Comparison of ENCODE assay signal across 9 mouse cellular contexts in the genomic region with DNA sequence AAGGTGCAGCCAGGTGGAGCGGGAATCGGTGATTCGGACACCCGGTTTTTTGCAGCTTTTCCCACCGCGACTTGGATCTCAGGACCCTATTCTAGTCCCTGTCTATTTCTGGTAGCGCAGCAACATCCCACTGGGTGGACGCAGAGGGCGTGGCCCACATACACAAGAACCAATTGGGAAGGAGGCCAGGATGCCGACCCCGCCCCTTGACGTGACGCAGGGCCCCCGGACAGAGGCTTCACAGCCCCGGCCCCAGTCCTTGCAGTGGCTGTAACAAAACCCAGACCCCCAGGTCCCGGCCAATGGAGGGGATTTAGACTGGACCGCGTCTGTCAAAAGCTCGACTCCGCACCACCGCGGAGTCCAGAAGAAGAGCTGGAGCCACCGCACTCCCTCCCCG. TPM values are rescaled to one million over a fixed set of nuclear protein-coding genes. Genes with fewer than 3 reads are reported as not detected.
DNase-seq lines count a peak whose midpoint lies in the region; ATAC-seq and TF ChIP-seq lines count a peak whose summit lies in the region.
"Had no signal": no experiment of that assay in that cellular context is flagged by ENCODE, and none has a peak within 500 bp of the region (broad histone marks: within the 10 kb centered on the region; RNA-seq: fewer than 3 reads in every experiment).

Gene Nkx2-3 (plus strand): TSS at position 275 of the 400 bp plus-strand sequence.

- H3K9me3 ChIP-seq in hindbrain, embryonic 10.5 days, result no peaks in the 10 kb centered on the region
- no peaks in the 10 kb centered on the region for H3K9me3 ChIP-seq in hindbrain, postnatal 0 days (ENCODE audit: low read length)
- no peaks in the 10 kb centered on the region; the same call in 1 of the 2 replicates for H3K9me3 ChIP-seq in embryonic facial prominence, embryonic 13.5 days
- no peaks in the 10 kb centered on the region for H3K9me3 ChIP-seq in intestine, embryonic 16.5 days (ENCODE audit: control insufficient read depth, low read length)

- ATAC-seq in hindbrain, postnatal 0 days, result no peak
- ATAC-seq in embryonic facial prominence, embryonic 13.5 days (ENCODE audit: insufficient number of reproducible peaks, insufficient read depth, low FRiP score, low TSS enrichment, low read depth), result no peak
- peak; percentile 84 for ATAC-seq in intestine, embryonic 16.5 days

- no peak for TF ChIP-seq CTCF in hindbrain, postnatal 0 days (IDR thresholded peaks at IDR 0.05; ENCODE audit: low read depth)

- under 1% methylated on average over 24 of the region's 24 CpGs for WGBS in hindbrain, embryonic 10.5 days
- 3% methylated on average over 24 of the region's 24 CpGs for WGBS in hindbrain, postnatal 0 days
- WGBS in embryonic facial prominence, embryonic 13.5 days, result under 1% methylated on average over 24 of the region's 24 CpGs
- WGBS in intestine, embryonic 16.5 days, result 2% methylated on average over 24 of the region's 24 CpGs

- peak; percentile 90 for DNase-seq in hindbrain, embryonic 10.5 days (ENCODE audit: low spot score)
- DNase-seq in hindbrain, postnatal 0 days (ENCODE audit: low spot score), result no peak
- DNase-seq in lung, postnatal 4 days, result peak; percentile 53 to 60
- DNase-seq in layer of hippocampus, postnatal 14 days (ENCODE audit: low spot score in 2 of 2), result no peak
- no peak for DNase-seq in thymus, postnatal 25 days
- DNase-seq in cerebellum, adult 9-11 months, result no peak

- H3K4me1 ChIP-seq in hindbrain, embryonic 10.5 days (replicated peaks), result peaks cover 59% of the 10 kb centered on the region
- H3K4me1 ChIP-seq in hindbrain, postnatal 0 days (ENCODE audit: insufficient read depth, low read length), result no peaks in the 10 kb centered on the region
- peaks cover 39% of the 10 kb centered on the region for H3K4me1 ChIP-seq in embryonic facial prominence, embryonic 13.5 days
- peaks cover 12% of the 10 kb centered on the region for H3K4me1 ChIP-seq in intestine, embryonic 16.5 days (ENCODE audit: control insufficient read depth, insufficient read depth, low read length)

- H3K36me3 ChIP-seq in hindbrain, embryonic 10.5 days, result no peaks in the 10 kb centered on the region
- no peaks in the 10 kb centered on the region for H3K36me3 ChIP-seq in hindbrain, postnatal 0 days (ENCODE audit: insufficient read depth, low read length)
- no peaks in the 10 kb centered on the region for H3K36me3 ChIP-seq in embryonic facial prominence, embryonic 13.5 days
- no peaks in the 10 kb centered on the region for H3K36me3 ChIP-seq in intestine, embryonic 16.5 days (ENCODE audit: control insufficient read depth, insufficient read depth, low read length)

- peaks cover 100% of the 10 kb centered on the region for H3K27me3 ChIP-seq in hindbrain, embryonic 10.5 days (ENCODE audit: insufficient read depth, poor library complexity, severe bottlenecking)
- peaks cover 63% of the 10 kb centered on the region for H3K27me3 ChIP-seq in hindbrain, postnatal 0 days (ENCODE audit: insufficient read depth, low read length)
- H3K27me3 ChIP-seq in embryonic facial prominence, embryonic 13.5 days, result peaks cover 98% of the 10 kb centered on the region
- H3K27me3 ChIP-seq in intestine, embryonic 16.5 days (replicated peaks; ENCODE audit: control insufficient read depth, insufficient read depth, low read length), result peaks cover 27% of the 10 kb centered on the region

- no peak within 1 kb of the TSS for H3K9ac ChIP-seq in hindbrain, postnatal 0 days (replicated peaks; ENCODE audit: low read length)
- H3K9ac ChIP-seq in embryonic facial prominence, embryonic 13.5 days, result no peak within 1 kb of the TSS
- H3K9ac ChIP-seq in intestine, embryonic 16.5 days (ENCODE audit: low read depth, low read length), result peak within 1 kb of the TSS; percentile 75

- no peak within 1 kb of the TSS for H3K4me2 ChIP-seq in hindbrain, postnatal 0 days (ENCODE audit: low read depth, low read length)
- H3K4me2 ChIP-seq in embryonic facial prominence, embryonic 13.5 days, result peak within 1 kb of the TSS; percentile 40
- peak within 1 kb of the TSS; percentile 60 for H3K4me2 ChIP-seq in intestine, embryonic 16.5 days (ENCODE audit: low read depth, low read length)

- peak within 1 kb of the TSS; percentile 35 for H3K4me3 ChIP-seq in hindbrain, embryonic 10.5 days
- H3K4me3 ChIP-seq in hindbrain, postnatal 0 days (ENCODE audit: low read length), result no peak within 1 kb of the TSS
- H3K4me3 ChIP-seq in embryonic facial prominence, embryonic 13.5 days, result peak within 1 kb of the TSS; percentile 23
- H3K4me3 ChIP-seq in intestine, embryonic 16.5 days (ENCODE audit: low read length), result peak within 1 kb of the TSS; percentile 68

- H3K27ac ChIP-seq in hindbrain, embryonic 10.5 days, result no peak within 1 kb of the TSS
- no peak within 1 kb of the TSS for H3K27ac ChIP-seq in hindbrain, postnatal 0 days
- H3K27ac ChIP-seq in embryonic facial prominence, embryonic 13.5 days, result no peak within 1 kb of the TSS
- H3K27ac ChIP-seq in intestine, embryonic 16.5 days (ENCODE audit: low read length), result peak within 1 kb of the TSS; percentile 83

RNA-seq across cellular contexts. Expression of gene Nkx2-3, which starts in this region (rescaled TPM):
- 0.56 and 1.0 TPM in 2 replicates for polyA plus RNA-seq in hindbrain, embryonic 10.5 days (2016; fragmentation: Nextera tagmentation; extraction: Ambion mirVana)
- not detected in 2 replicates for total RNA-seq in hindbrain, postnatal 0 days (2014; rRNA removed)
- not detected in 2 replicates for polyA plus RNA-seq in hindbrain, postnatal 0 days (2015; fragmentation: Nextera tagmentation; extraction: Ambion mirVana)
- 1.4 and 4.2 TPM in 2 replicates for polyA plus RNA-seq in embryonic facial prominence, embryonic 13.5 days (2015; fragmentation: Nextera tagmentation; extraction: Ambion mirVana)
- 61.3 and 64.6 TPM in 2 replicates for polyA plus RNA-seq in intestine, embryonic 16.5 days (2015; fragmentation: Nextera tagmentation; extraction: Ambion mirVana)
- total RNA-seq in layer of hippocampus, postnatal 14 days (2021), result not detected
- total RNA-seq: neutrophil, adult 5-6 weeks had no signal

Comparison
In these comparisons a context has a peak if more than half of its experiments do, and no peak if none do; other contexts are left out.
1. RNA of gene Nkx2-3 (polyA plus RNA-seq): 61.3 to 64.6 TPM in intestine, embryonic 16.5 days; 1.4 to 4.2 TPM in embryonic facial prominence, embryonic 13.5 days, 0.56 to 1.0 TPM in hindbrain, embryonic 10.5 days and not detected in hindbrain, postnatal 0 days; every median in the first group is over 10 times any median in the second.
2. DNase-seq: peak in hindbrain, embryonic 10.5 days (single experiment) and lung, postnatal 4 days (2 of 2); none in hindbrain, postnatal 0 days (single experiment), layer of hippocampus, postnatal 14 days (0 of 2), thymus, postnatal 25 days (single experiment) and cerebellum, adult 9-11 months (single experiment).